Mouse (Mus musculus) ovary, postnatal 14 days (tissue): ENCODE results near the gene Mrpl51.
"Not testable (repeated sequence)": the region's sequence is repeated elsewhere in the genome, so short reads cannot be mapped to it uniquely, and the experiment has no call there.

Experiments
- DNase-seq: peaks from one replicate; pipeline ENCODE4 v3.0.0; 2022; ENCODE audit warnings: low spot score

The Mrpl51 gene

GRCm38 (mm10) chr6:125159773-125160557 lies 31.6 kb upstream of the Mrpl51 start:
- DNase-seq, result no peak

GRCm38 (mm10) chr6:125160558-125160853 lies 31.1 kb upstream of the Mrpl51 start:
- no peak for DNase-seq

GRCm38 (mm10) chr6:125160854-125161760 lies 30.5 kb upstream of the Mrpl51 start:
- no peak for DNase-seq

DNA sequence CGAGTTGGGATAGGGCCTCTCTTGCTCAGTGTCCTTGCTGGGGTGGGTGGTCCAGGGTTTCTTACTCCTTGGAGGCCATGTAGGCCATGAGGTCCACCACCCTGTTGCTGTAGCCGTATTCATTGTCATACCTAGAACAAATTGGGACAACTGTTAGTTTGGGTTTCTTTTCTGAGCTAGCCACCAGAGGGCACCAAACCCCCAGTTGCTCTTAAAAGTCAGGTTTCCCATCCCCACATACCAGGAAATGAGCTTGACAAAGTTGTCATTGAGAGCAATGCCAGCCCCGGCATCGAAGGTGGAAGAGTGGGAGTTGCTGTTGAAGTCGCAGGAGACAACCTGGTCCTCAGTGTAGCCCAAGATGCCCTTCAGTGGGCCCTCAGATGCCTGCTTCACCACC lies 29.6 kb upstream of the Mrpl51 start:
- peak; percentile 61 for DNase-seq

DNA sequence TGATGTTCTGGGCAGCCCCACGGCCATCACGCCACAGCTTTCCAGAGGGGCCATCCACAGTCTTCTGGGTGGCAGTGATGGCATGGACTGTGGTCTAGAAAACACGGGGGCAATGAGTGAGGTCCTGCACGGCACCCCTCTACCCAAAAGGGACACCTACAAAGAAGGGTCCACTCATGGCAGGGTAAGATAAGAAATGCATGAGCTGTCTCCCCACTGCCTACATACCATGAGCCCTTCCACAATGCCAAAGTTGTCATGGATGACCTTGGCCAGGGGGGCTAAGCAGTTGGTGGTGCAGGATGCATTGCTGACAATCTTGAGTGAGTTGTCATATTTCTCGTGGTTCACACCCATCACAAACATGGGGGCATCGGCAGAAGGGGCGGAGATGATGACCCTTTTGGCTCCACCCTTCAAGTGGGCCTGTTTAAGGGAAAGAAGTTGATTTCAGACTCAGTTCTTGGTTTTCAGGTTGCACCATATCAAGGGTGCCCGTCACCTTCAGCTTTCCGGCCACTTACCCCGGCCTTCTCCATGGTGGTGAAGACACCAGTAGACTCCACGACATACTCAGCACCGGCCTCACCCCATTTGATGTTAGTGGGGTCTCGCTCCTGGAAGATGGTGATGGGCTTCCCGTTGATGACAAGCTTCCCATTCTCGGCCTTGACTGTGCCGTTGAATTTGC lies 28.8 kb upstream of the Mrpl51 start:
- not testable (repeated sequence) for DNase-seq

GRCm38 (mm10) chr6:125163801-125164657 lies 27.6 kb upstream of the Mrpl51 start:
- no peak for DNase-seq

DNA sequence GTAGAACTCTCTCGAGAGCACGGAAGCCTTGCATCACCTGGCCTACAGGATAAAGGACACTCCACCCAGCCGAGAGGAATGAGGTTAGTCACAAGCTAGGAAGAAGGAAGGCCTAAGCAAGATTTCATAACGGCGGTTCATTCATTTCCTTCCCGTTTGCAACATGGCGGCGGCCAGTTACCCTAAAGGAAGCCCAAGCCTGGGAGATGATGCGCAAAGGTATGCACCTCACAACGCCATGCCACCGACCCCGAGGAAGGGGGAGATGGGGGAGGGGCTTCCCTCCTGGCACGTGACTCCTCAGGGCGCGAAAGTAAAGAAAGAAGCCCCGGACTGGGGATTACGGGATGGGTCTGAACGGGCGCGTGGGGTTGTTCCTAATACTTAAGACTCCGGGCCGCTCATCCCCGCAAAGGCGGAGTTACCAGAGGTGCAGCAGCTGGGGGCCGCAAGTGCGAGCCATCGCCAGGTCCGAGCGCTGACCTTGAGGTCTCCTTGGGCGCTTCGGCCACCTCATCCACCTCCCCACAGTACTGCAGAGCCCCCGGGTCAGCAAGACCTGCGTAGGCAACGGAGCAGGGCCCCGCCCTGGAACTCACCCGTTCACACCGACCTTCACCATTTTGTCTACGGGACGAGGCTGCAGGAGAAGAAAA lies 26.8 kb upstream of the Mrpl51 start:
- no peak for DNase-seq

DNA sequence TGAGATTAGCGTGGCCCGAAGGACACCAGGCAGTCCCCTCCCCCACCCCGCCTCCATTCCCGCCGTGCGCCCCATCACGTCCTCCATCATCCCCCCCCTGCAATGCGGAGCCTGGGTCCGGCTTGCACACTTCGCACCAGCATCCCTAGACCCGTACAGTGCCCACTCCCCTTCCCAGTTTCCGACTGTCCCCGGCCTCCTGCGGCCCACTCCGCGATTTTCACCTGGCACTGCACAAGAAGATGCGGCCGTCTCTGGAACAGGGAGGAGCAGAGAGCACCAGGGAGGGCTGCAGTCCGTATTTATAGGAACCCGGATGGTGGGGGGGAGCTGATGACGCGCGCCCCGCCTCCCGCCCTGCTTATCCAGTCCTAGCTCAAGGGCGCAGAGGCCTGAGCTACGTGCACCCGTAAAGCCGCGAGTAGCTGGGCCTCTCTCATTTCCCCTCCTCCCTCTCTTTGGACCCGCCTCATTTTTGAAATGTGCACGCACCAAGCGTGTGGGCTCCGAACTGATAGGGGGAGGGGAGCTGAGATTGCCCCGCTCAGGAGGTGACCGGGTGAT lies 26.2 kb upstream of the Mrpl51 start:
- DNase-seq, result peak; percentile 92

- peak; percentile 56 for DNase-seq
Observed at GRCm38 (mm10) chr6:125166051-125166751, 25.4 kb upstream of the Mrpl51 start, which contains the start of gene Gapdh. Gapdh (minus strand) TSS chr6:125166467.

GRCm38 (mm10) chr6:125166861-125167650 lies 24.5 kb upstream of the Mrpl51 start:
- DNase-seq, result no peak

DNA sequence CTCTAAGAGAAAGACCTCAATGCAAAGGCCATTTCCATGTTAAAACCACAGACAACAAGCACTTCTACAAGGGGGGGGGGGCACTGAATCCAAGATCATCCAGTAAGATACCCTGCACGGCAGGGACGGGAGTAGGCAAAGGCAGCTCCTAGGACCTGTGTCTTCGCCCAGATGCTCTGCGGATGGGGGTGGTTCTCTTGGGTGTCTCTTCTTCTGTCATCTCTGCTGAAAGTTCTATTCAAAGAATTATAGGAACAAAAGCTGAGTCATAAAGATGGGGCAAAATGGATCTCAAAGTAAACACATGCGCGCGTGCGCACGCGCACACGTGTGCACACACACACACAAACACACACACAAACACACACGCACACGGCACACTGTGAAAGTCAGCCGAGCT lies 23.5 kb upstream of the Mrpl51 start:
- no peak for DNase-seq

- no peak for DNase-seq
Observed at GRCm38 (mm10) chr6:125170194-125170593, 21.4 kb upstream of the Mrpl51 start.

DNA sequence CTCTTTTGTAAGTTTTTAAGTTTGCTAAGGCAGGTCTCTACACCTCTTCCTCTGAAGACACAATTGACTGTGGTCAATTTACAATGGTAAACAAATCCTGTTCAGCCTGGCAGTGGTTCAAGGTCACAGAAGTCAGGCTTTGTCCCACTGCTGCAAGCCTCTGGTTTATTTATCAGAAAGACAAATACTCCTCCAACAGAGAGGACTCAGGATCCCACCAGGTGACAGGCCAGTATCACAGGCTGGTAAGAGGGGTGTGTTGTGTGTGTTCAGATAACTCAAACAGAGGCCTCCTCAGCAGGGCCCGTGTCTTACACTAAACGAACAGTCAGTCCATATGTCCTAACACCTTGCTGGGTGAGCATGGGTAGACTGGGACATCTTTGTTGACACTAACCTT lies 19.1 kb upstream of the Mrpl51 start:
- DNase-seq, result no peak

- no peak for DNase-seq
Observed at GRCm38 (mm10) chr6:125173256-125173655, 18.3 kb upstream of the Mrpl51 start.

- no peak for DNase-seq
Observed at GRCm38 (mm10) chr6:125175469-125175868, 16.1 kb upstream of the Mrpl51 start.

DNA sequence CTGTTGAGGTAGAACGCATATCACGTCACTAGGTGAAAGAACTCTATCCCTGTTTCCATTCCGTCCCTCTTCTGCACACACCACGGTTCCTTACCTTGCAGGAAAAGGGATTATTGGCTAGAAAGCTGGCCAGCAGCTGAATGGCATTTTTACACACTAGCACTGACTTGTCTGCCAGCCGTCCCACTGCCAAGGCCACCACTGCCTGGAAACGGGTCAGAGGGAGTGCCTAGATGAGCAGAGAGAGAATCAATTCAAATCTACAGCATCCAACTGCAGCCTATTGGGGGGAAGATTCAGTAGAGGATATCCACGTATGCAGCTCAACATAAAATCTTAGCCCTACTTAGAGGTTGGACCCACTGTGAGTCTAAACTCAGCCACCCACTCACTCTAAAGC lies 12.0 kb upstream of the Mrpl51 start:
- DNase-seq, result no peak

- no peak for DNase-seq
Observed at GRCm38 (mm10) chr6:125182133-125182532, 9.5 kb upstream of the Mrpl51 start.

DNA sequence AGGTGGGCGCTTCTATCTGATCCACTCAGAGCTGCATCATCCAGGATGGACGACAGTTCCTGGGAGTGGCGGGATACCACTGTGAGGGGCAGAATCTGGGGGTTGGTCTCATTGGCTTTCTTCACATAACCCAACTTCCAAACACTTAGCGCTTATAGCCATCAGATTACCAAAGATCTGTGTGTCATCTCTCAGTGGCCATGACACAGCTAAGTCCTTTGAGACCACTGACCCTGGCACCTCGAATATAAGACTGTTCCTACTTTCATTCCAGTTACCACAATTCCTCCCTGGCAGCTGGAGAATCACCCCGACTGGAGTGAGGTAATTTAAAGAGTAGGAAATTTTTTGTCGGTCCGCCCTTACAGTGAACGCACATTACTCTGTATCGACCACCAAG lies 5.4 kb upstream of the Mrpl51 start:
- DNase-seq, result no peak

GRCm38 (mm10) chr6:125190816-125191215 lies 785 bp upstream of the Mrpl51 start:
- DNase-seq, result no peak
